Mouse (Mus musculus): ENCODE data around the gene Gpcpd1.

DNA sequence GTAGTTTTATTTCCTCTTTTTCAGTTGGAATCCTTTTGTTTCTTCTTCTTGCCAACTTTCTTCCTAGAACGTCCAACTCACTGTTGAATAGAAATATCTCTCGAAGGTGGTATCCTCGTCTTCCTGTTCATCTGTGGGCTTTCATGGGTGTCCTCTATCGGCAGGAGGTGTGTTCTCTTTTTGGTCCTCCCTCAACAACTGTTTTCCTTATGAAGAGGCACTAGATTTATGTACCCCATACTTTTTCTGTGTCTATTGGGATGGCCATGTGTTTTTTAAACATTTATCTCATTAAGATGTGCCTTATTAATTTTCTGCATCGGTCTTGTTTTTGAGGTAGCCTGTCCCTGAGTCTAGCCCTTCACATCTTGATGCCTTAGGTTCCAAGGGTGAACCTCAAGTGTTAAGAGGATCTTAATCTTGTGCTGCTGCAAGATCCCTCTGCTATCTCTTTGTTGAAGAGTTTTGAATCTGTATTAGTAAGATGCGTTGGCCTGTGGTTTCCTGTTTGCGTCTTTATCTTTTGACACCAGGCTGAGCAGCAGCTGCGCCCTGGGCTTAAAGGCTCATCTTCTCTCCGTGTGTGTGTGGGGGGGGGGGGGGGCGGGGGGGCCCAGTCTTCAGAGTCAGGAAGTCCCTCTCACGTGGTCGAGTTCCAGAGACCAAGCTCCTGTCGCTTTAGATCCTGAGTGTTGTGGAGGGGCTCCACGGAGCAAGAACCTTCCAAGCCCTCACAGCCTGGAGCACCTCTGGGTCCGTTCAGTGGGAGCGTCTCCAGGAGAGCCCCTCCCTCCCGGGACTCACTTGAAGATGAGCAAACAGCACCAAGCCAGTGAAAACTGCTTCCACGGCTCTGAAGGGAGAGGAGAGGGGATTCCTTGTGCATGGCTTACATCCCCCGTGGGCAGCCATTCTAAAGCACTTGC, 75.2 kb downstream of the Gpcpd1 start:
- no peak for TF ChIP-seq CTCF (conservative IDR thresholded peaks at IDR 0.05; ENCODE audit: insufficient read depth, insufficient read length, low read depth, low read length)
- TF ChIP-seq POLR2A (IDR thresholded peaks at IDR 0.05; ENCODE audit: low read depth, low read length): no peak
